Mouse (Mus musculus) lung, embryonic 16.5 days (tissue): ENCODE measurements around the gene Maz. TPM values are rescaled to one million over a fixed set of nuclear protein-coding genes. Genes with fewer than 3 reads are reported as not detected.

Source experiments
- ATAC-seq: fragments of 200-750 bp; cut with Nextera tagmentation; 2 replicates; pipeline ENCODE4 v1.8.0; 2017; ENCODE audit warnings: low read depth, mild to moderate bottlenecking, moderate library complexity
- H3K27ac ChIP-seq: fragments of 300-500 bp; sonication (generic); 2 replicates; pipeline ENCODE4 v1.5.1; 2014; ENCODE audit warnings: mild to moderate bottlenecking, control low read depth, low read length
- H3K27me3 ChIP-seq: fragments of 300-500 bp; sonication (generic); 2 replicates; pipeline ENCODE4 v1.6.1; 2014; ENCODE audit warnings: low read depth, low read length, mixed read lengths; ENCODE audit not compliant: control insufficient read depth, insufficient read depth
- H3K36me3 ChIP-seq: fragments of 300-500 bp; sonication (generic); 2 replicates; pipeline ENCODE4 v1.6.1; 2014; ENCODE audit warnings: low read length; ENCODE audit not compliant: control insufficient read depth, insufficient read depth
- H3K4me1 ChIP-seq: fragments of 300-500 bp; sonication (generic); replicated peaks from 2 replicates; pipeline ENCODE4 v1.6.1; 2014; ENCODE audit warnings: low read length, mixed read lengths; ENCODE audit not compliant: control insufficient read depth, insufficient read depth
- H3K4me2 ChIP-seq: fragments of 300-500 bp; sonication (generic); 2 replicates; pipeline ENCODE4 v1.6.1; 2014; ENCODE audit warnings: low read depth, low read length, control low read depth
- H3K4me3 ChIP-seq: fragments of 300-500 bp; sonication (generic); 2 replicates; pipeline ENCODE4 v1.5.1; 2014; ENCODE audit warnings: mild to moderate bottlenecking, low read length, control low read depth
- H3K9ac ChIP-seq: fragments of 300-500 bp; sonication (generic); 2 replicates; pipeline ENCODE4 v1.6.1; 2014; ENCODE audit warnings: low read length, control low read depth
- H3K9me3 ChIP-seq: fragments of 300-500 bp; sonication (generic); 2 replicates; pipeline ENCODE4 v1.6.1; 2016; ENCODE audit warnings: low read length; ENCODE audit not compliant: control insufficient read depth
- WGBS: fragments of 180-500 bp; shearing (Covaris S2); extraction: QIAGEN DNeasy Blood & Tissue Kit; methylation state at CpG from one replicate; pipeline ENCODE4 v1.1.7; 2014; 5-methylcytosine and 5-hydroxymethylcytosine counted together
- polyA plus RNA-seq: library from polyadenylated mRNA; unstranded; fragments of >200 nt; fragmentation: Nextera tagmentation; extraction: Ambion mirVana; gene quantifications from 2 replicates; pipeline ENCODE4 v1.2.1, GENCODE M21; 2015

Gene Maz
- polyA plus RNA-seq, 1 experiment from 2014 or later, result 38.6 TPM

DNA sequence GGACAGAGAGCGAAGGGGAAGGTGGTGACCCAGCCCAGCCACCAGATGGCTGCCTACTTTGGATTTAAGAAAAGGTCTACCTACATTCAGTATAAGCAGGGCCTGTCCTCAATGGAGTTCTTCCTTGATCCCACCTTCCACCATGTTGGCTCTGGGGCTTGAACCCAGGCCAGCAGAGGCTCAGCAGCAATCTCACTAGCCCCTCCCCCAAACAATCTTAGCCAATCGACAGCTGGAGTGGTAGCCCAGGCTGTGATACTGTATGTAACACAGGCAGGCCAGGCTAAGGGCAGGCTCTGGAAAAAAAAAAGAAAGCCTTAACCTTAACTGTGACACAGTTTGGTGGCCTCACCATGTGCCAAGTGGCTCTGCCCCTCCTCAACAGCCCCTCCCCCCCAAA is 15.1 kb downstream of the Maz start:
- WGBS, result 68% methylated on average over 2 of the region's 2 CpGs

DNA sequence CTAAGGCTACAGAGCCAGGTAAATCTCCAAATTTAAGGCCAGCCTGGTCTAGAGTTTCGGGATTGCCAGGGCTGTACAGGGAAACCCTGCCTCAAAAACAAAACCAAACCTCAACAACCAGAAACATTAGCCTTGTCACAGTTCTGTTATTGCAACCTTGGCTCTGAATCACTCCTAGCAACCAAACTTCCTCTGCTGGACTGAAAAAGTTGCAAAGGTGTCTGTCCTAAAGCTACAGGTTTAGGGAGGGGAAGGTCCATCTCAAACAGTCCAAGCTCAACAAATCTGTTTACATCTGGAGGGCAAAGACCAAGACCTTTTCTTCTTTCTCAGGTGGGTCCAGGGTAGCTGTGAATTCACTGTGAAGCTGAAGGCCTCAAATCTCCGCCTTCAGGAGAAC is 15.8 kb downstream of the Maz start:
- Histone ChIP-seq H3K9ac (no peak overlapping the region), H3K4me3 (no peak overlapping the region), H3K27ac (no peak overlapping the region), H3K4me1 (peaks cover 32% of the 10 kb centered on the region), H3K9me3 (no peaks in the 10 kb centered on the region), H3K27me3 (no peaks in the 10 kb centered on the region), H3K4me2 (no peak overlapping the region), H3K36me3 (peaks cover 5% of the 10 kb centered on the region; the same call in 1 of the 2 replicates)
- 95% methylated on average over 2 of the region's 2 CpGs for WGBS
- no peak for ATAC-seq

More for the DNA sequence above, 15.1 kb downstream of the Maz start:
- no peak overlapping the region for H3K4me2 ChIP-seq
- no peak overlapping the region for H3K9ac ChIP-seq
- no peaks in the 10 kb centered on the region for H3K9me3 ChIP-seq
- no peaks in the 10 kb centered on the region for H3K27me3 ChIP-seq
- H3K27ac ChIP-seq, result no peak overlapping the region
- ATAC-seq, result no peak
- H3K4me3 ChIP-seq, result no peak overlapping the region
- H3K4me1 ChIP-seq, result peaks cover 32% of the 10 kb centered on the region
- H3K36me3 ChIP-seq, result peaks cover 5% of the 10 kb centered on the region; the same call in 1 of the 2 replicates

DNA sequence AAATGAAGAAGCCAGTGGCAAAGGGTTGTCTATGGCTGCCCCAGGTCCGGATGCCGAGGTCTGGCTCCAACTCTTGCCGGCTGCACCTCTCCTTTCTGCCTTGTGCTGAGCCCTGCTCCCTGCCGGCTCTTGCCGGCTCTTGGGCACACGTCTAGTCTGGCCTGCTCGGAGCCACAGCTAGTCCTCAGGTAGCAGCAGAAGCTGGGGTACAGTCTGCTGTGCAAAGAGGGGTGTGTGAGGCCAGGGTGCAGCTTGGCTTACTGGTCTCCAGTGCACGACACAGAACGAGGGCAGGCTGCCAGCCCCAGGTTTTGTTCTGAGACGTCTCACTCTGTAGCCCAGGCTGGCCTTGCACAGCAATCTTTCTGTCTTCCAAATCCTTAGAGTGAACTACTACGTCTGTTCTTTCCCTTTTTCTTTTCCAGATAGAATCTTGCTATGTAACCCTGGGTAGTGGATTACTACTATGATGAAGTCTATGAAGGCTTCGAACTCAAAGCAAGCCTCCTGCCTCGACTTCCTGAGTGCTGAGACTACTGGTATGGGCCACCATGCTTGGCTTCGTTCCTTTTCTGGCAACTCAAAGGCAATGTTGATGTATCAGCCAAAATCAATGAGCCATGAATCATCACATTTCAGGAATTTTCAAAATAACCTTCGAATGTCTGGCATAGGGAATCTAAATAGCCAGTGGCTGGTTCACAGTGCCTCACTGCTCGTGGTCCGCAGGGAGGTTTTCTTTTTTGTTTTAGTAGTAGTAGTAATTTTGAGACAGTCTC is 17.3 kb downstream of the Maz start:
- Histone ChIP-seq H3K9me3 (no peaks in the 10 kb centered on the region), H3K36me3 (no peaks in the 10 kb centered on the region), H3K27me3 (no peaks in the 10 kb centered on the region), H3K27ac (no peak overlapping the region; the same call in 1 of the 2 replicates), H3K4me2 (no peak overlapping the region), H3K9ac (no peak overlapping the region), H3K4me1 (peaks cover 16% of the 10 kb centered on the region), H3K4me3 (no peak overlapping the region)
- 76% methylated on average over 17 of the region's 17 CpGs for WGBS
- ATAC-seq, result no peak

DNA sequence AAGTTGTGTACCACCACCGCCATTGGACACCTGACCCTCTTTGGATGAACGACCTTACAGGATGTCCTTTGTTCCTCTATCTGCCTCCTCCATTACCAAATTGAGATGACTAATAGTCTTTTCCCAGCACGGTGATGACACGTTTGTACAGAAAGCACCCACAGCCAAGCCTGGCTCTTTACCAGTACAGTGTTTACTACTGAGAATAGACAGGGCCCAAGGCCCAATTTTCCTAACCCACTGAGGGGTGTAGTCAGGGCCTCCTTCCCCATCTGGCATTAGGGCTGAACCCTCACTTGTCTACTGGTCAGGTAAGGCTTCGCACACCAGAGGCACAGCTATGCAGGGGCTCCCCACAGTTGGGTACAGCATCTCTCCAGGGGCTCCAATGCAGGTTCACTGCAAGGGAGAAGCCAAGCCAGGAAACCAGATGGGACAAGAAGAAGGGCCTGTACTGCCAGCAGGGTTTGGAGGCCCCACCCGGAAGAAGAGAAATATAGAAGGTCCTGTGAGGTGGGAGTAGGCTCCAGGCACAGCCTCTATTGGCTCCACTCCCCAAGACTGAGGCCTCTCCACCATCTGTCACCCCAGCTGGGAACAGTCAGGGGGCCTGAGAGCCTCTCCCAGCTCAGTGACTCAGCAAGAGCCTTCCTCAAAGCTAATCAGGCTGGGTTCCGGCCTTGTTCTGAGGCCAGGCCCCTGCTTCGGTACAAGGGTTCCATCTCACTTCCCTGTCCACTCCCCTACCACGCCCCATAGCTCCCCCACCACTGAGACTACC is 18.4 kb downstream of the Maz start:
- 44% methylated on average over 9 of the region's 9 CpGs for WGBS
- Histone ChIP-seq H3K4me1 (peaks cover 9% of the 10 kb centered on the region), H3K4me2 (no peak overlapping the region), H3K36me3 (no peaks in the 10 kb centered on the region), H3K27me3 (no peaks in the 10 kb centered on the region), H3K4me3 (no peak overlapping the region), H3K27ac (peak overlapping the region; percentile 47), H3K9me3 (no peaks in the 10 kb centered on the region), H3K9ac (peak overlapping the region; percentile 49)
- ATAC-seq, result peak; percentile 88

DNA sequence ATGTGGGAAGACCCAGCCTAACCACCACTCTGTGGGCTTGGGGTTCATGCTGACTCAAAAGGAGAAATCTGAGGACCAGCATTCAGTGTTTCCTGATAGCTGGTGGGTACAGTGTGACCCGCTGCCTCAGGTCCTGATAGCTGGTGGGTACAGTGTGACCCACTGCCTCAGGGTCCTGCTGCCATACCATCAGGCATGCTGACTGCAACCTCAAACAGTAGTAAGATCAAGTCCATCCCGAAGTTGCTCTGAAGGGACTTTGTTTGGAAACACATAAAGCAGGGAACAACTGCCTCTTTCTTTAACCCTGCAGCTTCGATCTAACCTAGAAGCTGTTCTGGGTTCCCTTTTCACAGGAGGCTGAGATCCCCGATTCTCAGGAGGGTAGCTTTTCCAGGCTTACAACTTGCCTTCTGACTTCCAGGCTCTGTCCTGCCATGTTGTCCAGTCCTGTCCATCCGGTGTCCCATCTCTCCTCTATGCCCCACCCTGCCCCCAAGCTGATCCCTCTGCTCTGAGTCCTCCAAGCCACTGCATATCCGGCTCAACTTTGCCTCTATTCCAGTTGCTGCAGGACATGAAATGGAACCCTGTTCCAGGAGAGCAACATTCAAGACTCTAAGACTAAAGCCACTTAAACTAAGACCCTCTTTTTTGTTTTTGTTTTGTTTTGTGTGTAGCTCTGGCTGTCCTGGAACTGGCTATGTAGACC is 19.4 kb downstream of the Maz start:
- Histone ChIP-seq H3K27me3 (no peaks in the 10 kb centered on the region), H3K36me3 (no peaks in the 10 kb centered on the region), H3K4me2 (no peak overlapping the region), H3K4me3 (no peak overlapping the region), H3K27ac (no peak overlapping the region), H3K9me3 (no peaks in the 10 kb centered on the region), H3K4me1 (peaks cover 8% of the 10 kb centered on the region), H3K9ac (no peak overlapping the region)
- WGBS, result 76% methylated on average over 6 of the region's 6 CpGs
- no peak for ATAC-seq

DNA sequence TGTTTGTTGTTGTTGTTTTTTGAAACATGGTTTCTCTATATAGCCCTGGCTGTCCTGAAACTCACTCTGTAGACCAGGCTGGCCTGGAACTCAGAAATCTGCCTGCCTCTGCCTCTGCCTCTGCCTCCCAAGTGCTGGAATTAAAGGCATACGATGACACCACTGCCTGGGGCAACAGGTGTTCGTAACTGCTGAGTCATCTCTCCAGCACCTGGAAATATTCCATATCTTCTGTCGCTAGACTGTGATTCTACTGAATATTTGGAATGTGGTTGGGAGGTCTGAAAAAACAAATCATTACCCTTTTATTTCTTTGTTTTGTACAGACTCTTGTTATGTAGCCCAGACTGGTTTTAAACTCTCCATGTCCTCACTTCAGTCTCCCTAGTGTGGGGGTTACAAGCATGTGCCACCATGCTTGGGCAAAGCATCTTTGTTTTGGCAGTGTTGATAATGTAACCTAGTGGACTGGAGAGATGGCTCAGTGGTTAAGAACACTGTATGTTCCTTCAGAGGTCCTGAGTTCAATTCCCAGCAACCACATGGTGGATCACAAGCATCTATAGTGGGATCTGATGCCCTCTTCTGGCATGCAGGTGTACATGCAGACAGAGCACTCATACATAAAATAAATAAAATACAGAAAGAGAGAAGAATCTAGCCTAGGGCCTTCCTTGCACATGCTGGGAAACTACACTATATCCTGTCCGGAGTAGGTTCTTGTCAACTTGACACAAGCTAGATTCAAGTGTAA is 22.5 kb downstream of the Maz start:
- no peaks in the 10 kb centered on the region for H3K9me3 ChIP-seq
- H3K9ac ChIP-seq, result no peak overlapping the region
- H3K4me2 ChIP-seq, result no peak overlapping the region
- ATAC-seq, result no peak
- H3K4me1 ChIP-seq, result peaks cover 8% of the 10 kb centered on the region
- H3K4me3 ChIP-seq, result no peak overlapping the region
- H3K27me3 ChIP-seq, result no peaks in the 10 kb centered on the region
- WGBS, result 75% methylated on average over 4 of the region's 4 CpGs
- H3K27ac ChIP-seq, result no peak overlapping the region
- no peaks in the 10 kb centered on the region for H3K36me3 ChIP-seq

DNA sequence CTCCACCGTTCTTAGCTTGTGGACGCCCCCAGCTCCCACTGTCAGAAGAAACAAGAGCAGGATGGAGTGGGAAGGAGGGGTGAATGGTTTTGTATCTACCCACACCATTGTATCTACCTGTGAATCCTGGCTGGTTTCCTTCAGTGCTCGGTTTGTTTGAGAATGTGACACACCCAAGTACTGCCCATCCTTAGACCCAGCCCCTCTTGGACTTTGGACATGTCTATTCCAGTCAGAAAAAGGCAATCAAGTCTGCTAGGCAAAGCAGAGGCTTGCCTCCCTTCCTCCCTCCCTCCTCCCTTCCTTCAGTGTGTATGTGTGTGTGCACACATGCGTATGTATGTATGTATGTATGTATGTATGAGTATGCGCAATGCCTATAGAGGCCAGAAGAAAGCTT is 23.2 kb downstream of the Maz start:
- no peaks in the 10 kb centered on the region for H3K9me3 ChIP-seq
- H3K4me3 ChIP-seq, result no peak overlapping the region
- H3K27ac ChIP-seq, result no peak overlapping the region
- peaks cover 4% of the 10 kb centered on the region for H3K4me1 ChIP-seq
- no peak overlapping the region for H3K9ac ChIP-seq
- H3K27me3 ChIP-seq, result no peaks in the 10 kb centered on the region
- H3K4me2 ChIP-seq, result no peak overlapping the region
- WGBS, result 80% methylated on average over 5 of the region's 5 CpGs
- no peak for ATAC-seq
- H3K36me3 ChIP-seq, result no peaks in the 10 kb centered on the region

DNA sequence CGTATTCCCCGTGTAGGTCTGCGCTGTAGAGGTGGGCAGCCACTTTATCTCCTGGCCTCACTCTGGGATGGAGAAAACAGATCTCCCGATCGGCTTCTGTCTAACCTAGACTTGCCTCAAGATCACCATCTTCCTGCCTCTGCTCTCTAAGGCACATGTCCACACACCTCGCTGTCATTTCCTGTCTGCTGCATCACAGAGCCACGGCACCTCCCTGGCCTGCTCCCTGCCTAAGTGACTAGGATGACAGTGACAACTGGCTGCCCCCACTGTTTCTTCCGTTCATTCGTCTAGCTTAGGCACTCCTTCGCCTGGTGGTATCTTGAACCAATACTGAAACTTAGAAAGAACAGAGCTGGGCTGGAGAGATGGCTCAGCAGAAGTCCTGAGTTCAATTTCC is 27.3 kb downstream of the Maz start:
- WGBS, result 60% methylated on average over 10 of the region's 10 CpGs
- H3K9me3 ChIP-seq, result no peaks in the 10 kb centered on the region
- H3K9ac ChIP-seq, result no peak overlapping the region
- no peak overlapping the region for H3K4me3 ChIP-seq
- no peak overlapping the region for H3K4me2 ChIP-seq
- no peaks in the 10 kb centered on the region for H3K27me3 ChIP-seq
- H3K27ac ChIP-seq, result no peak overlapping the region
- no peak for ATAC-seq
- H3K4me1 ChIP-seq, result no peaks in the 10 kb centered on the region
- no peaks in the 10 kb centered on the region for H3K36me3 ChIP-seq
